Mouse (Mus musculus) heart, embryonic 15.5 days (tissue): ENCODE measurements at regions not wholly inside any gene's neighbourhood (a gene's known extent, or its start where the extent isn't known, plus 50 kb on each side); places are given as distances from the start of the nearest gene placed in this dataset.

Source experiments
- ATAC-seq: fragments of 200-750 bp; cut with Nextera tagmentation; replicated peaks from 2 replicates; pipeline ENCODE4 v1.8.0; 2017; ENCODE audit warnings: low read depth, moderate TSS enrichment; ENCODE audit not compliant: insufficient number of reproducible peaks, insufficient read depth, low FRiP score
- H3K27ac ChIP-seq: fragments of 300-500 bp; sonication (generic); 2 replicates; pipeline ENCODE4 v1.5.1; 2015; ENCODE audit warnings: mild to moderate bottlenecking, inconsistent platforms
- H3K27me3 ChIP-seq: fragments of 300-500 bp; sonication (generic); 2 replicates; pipeline ENCODE4 v1.6.1; 2015; ENCODE audit warnings: inconsistent platforms
- H3K36me3 ChIP-seq: fragments of 300-500 bp; sonication (generic); 2 replicates; pipeline ENCODE4 v1.6.1; 2015; ENCODE audit warnings: mild to moderate bottlenecking, inconsistent platforms
- H3K4me1 ChIP-seq: fragments of 300-500 bp; sonication (generic); replicated peaks from 2 replicates; pipeline ENCODE4 v1.6.1; 2015; ENCODE audit warnings: inconsistent platforms
- H3K4me2 ChIP-seq: fragments of 300-500 bp; sonication (generic); 2 replicates; pipeline ENCODE4 v1.6.1; 2015; ENCODE audit warnings: inconsistent platforms, mild to moderate bottlenecking, moderate library complexity
- H3K4me3 ChIP-seq: fragments of 300-500 bp; sonication (generic); 2 replicates; pipeline ENCODE4 v1.5.1; 2015; ENCODE audit warnings: mild to moderate bottlenecking, inconsistent platforms
- H3K9ac ChIP-seq: fragments of 300-500 bp; sonication (generic); 2 replicates; pipeline ENCODE4 v1.6.1; 2015; ENCODE audit warnings: mild to moderate bottlenecking, inconsistent platforms
- H3K9me3 ChIP-seq: fragments of 300-500 bp; sonication (generic); replicated peaks from 2 replicates; pipeline ENCODE4 v1.6.1; 2016; ENCODE audit warnings: inconsistent platforms
- WGBS: fragments of 180-500 bp; shearing (Covaris S2); methylation state at CpG from one replicate; pipeline ENCODE4 v1.1.7; 2015; ENCODE audit warnings: mixed read lengths; 5-methylcytosine and 5-hydroxymethylcytosine counted together

- Histone ChIP-seq H3K36me3 (no peaks in the 10 kb centered on the region), H3K4me3 (no peak overlapping the region), H3K4me2 (no peak overlapping the region), H3K4me1 (peaks cover 23% of the 10 kb centered on the region), H3K9ac (no peak overlapping the region), H3K9me3 (no peaks in the 10 kb centered on the region), H3K27me3 (no peaks in the 10 kb centered on the region), H3K27ac (peak overlapping the region; percentile 56)
- 32% methylated on average over 3 of the region's 3 CpGs for WGBS
- ATAC-seq: no peak
Observed at GRCm38 (mm10) chr3:38360421-38360921, 124.2 kb downstream of the Ankrd50 start.

- peak; percentile 43; the same call in 1 of the 2 replicates for ATAC-seq
- peaks cover 23% of the 10 kb centered on the region for H3K4me1 ChIP-seq
- 14% methylated on average over 14 of the region's 14 CpGs for WGBS
- H3K27me3 ChIP-seq: no peaks in the 10 kb centered on the region
- no peaks in the 10 kb centered on the region for H3K9me3 ChIP-seq
- H3K4me3 ChIP-seq: peak overlapping the region; percentile 18
- H3K36me3 ChIP-seq: no peaks in the 10 kb centered on the region
- peak overlapping the region; percentile 48 for H3K27ac ChIP-seq
- H3K9ac ChIP-seq: no peak overlapping the region
- H3K4me2 ChIP-seq: peak overlapping the region; percentile 50
Observed at GRCm38 (mm10) chr3:38357905-38358491, 126.6 kb downstream of the Ankrd50 start.

GRCm38 (mm10) chr3:38344283-38344682 lies 140.4 kb downstream of the Ankrd50 start:
- no peak overlapping the region for H3K27ac ChIP-seq
- WGBS: 26% methylated on average over 2 of the region's 2 CpGs

GRCm38 (mm10) chr3:38341666-38342065 lies 143.0 kb downstream of the Ankrd50 start:
- no peak for ATAC-seq
- Histone ChIP-seq H3K4me2 (no peak overlapping the region), H3K4me1 (peaks cover 4% of the 10 kb centered on the region; the same call in 1 of the 2 replicates), H3K36me3 (no peaks in the 10 kb centered on the region), H3K9me3 (no peaks in the 10 kb centered on the region), H3K27me3 (no peaks in the 10 kb centered on the region), H3K27ac (no peak overlapping the region), H3K4me3 (no peak overlapping the region), H3K9ac (no peak overlapping the region)
- 90% methylated on average over 1 of the region's 1 CpGs for WGBS

More at GRCm38 (mm10) chr3:38344283-38344682, 140.4 kb downstream of the Ankrd50 start:
- Histone ChIP-seq H3K9me3 (no peaks in the 10 kb centered on the region), H3K4me3 (no peak overlapping the region), H3K9ac (no peak overlapping the region), H3K4me1 (peaks cover 9% of the 10 kb centered on the region), H3K4me2 (no peak overlapping the region), H3K36me3 (no peaks in the 10 kb centered on the region), H3K27me3 (no peaks in the 10 kb centered on the region)
- ATAC-seq: no peak

- no peak for ATAC-seq
- H3K4me3 ChIP-seq: no peak overlapping the region
- H3K36me3 ChIP-seq: no peaks in the 10 kb centered on the region
- H3K4me1 ChIP-seq: no peaks in the 10 kb centered on the region
- H3K9me3 ChIP-seq: no peaks in the 10 kb centered on the region
- H3K4me2 ChIP-seq: no peak overlapping the region
- H3K27me3 ChIP-seq: no peaks in the 10 kb centered on the region
- no peak overlapping the region for H3K9ac ChIP-seq
- 65% methylated on average over 3 of the region's 3 CpGs for WGBS
- H3K27ac ChIP-seq: no peak overlapping the region
Observed at GRCm38 (mm10) chr3:38333321-38333910, 151.2 kb downstream of the Ankrd50 start.

- Histone ChIP-seq H3K9me3 (no peaks in the 10 kb centered on the region), H3K4me3 (no peak overlapping the region), H3K4me1 (no peaks in the 10 kb centered on the region), H3K9ac (no peak overlapping the region), H3K27me3 (no peaks in the 10 kb centered on the region), H3K27ac (no peak overlapping the region), H3K36me3 (no peaks in the 10 kb centered on the region), H3K4me2 (no peak overlapping the region)
- ATAC-seq: no peak
Observed at GRCm38 (mm10) chr3:38331169-38331568, 153.5 kb downstream of the Ankrd50 start.

- Histone ChIP-seq H3K27me3 (no peaks in the 10 kb centered on the region), H3K4me3 (no peak overlapping the region), H3K36me3 (no peaks in the 10 kb centered on the region), H3K27ac (no peak overlapping the region), H3K9me3 (no peaks in the 10 kb centered on the region), H3K4me2 (no peak overlapping the region), H3K9ac (no peak overlapping the region), H3K4me1 (peaks cover 8% of the 10 kb centered on the region; the same call in 1 of the 2 replicates)
- WGBS: 81% methylated on average over 2 of the region's 2 CpGs
- ATAC-seq: no peak
Observed at GRCm38 (mm10) chr3:38327286-38327685, 157.4 kb downstream of the Ankrd50 start.

GRCm38 (mm10) chr3:38326211-38326610 lies 158.4 kb downstream of the Ankrd50 start:
- Histone ChIP-seq H3K4me3 (no peak overlapping the region), H3K9ac (no peak overlapping the region), H3K4me2 (no peak overlapping the region), H3K27me3 (no peaks in the 10 kb centered on the region), H3K9me3 (no peaks in the 10 kb centered on the region), H3K4me1 (peaks cover 8% of the 10 kb centered on the region; the same call in 1 of the 2 replicates), H3K27ac (no peak overlapping the region), H3K36me3 (no peaks in the 10 kb centered on the region)
- no peak for ATAC-seq

- Histone ChIP-seq H3K27ac (no peak overlapping the region), H3K27me3 (no peaks in the 10 kb centered on the region), H3K4me3 (no peak overlapping the region), H3K4me2 (no peak overlapping the region), H3K4me1 (peaks cover 8% of the 10 kb centered on the region; the same call in 1 of the 2 replicates), H3K36me3 (no peaks in the 10 kb centered on the region), H3K9ac (no peak overlapping the region), H3K9me3 (no peaks in the 10 kb centered on the region)
- no peak for ATAC-seq
- 68% methylated on average over 2 of the region's 2 CpGs for WGBS
Observed at GRCm38 (mm10) chr3:38324663-38325062, 160.0 kb downstream of the Ankrd50 start.

GRCm38 (mm10) chr3:38322426-38322825 lies 162.2 kb downstream of the Ankrd50 start:
- 0 out of 2 replicates have a peak overlapping the region, but pooled peaks have one; percentile 45 for H3K27ac ChIP-seq
- no peak overlapping the region for H3K4me2 ChIP-seq
- no peak overlapping the region for H3K4me3 ChIP-seq
- H3K9me3 ChIP-seq: no peaks in the 10 kb centered on the region
- H3K36me3 ChIP-seq: no peaks in the 10 kb centered on the region
- peaks cover 8% of the 10 kb centered on the region; the same call in 1 of the 2 replicates for H3K4me1 ChIP-seq
- 65% methylated on average over 8 of the region's 8 CpGs for WGBS
- no peaks in the 10 kb centered on the region for H3K27me3 ChIP-seq
- no peak overlapping the region for H3K9ac ChIP-seq
- 0 out of 2 replicates have a peak, but pooled peaks have one; percentile 35 for ATAC-seq

GRCm38 (mm10) chr3:38321620-38322019 lies 163.0 kb downstream of the Ankrd50 start:
- Histone ChIP-seq H3K9ac (no peak overlapping the region), H3K4me3 (no peak overlapping the region), H3K36me3 (no peaks in the 10 kb centered on the region), H3K27ac (no peak overlapping the region), H3K27me3 (no peaks in the 10 kb centered on the region), H3K9me3 (no peaks in the 10 kb centered on the region), H3K4me1 (peaks cover 8% of the 10 kb centered on the region; the same call in 1 of the 2 replicates), H3K4me2 (no peak overlapping the region)
- 85% methylated on average over 3 of the region's 3 CpGs for WGBS
- no peak for ATAC-seq

- H3K9me3 ChIP-seq: no peaks in the 10 kb centered on the region
- H3K4me3 ChIP-seq: no peak overlapping the region
- no peak for ATAC-seq
- whole genome bisulfite sequencing: 92% methylated on average over 6 of the region's 6 CpGs
- H3K36me3 ChIP-seq: no peaks in the 10 kb centered on the region
- no peak overlapping the region for H3K27ac ChIP-seq
- no peak overlapping the region for H3K4me2 ChIP-seq
- H3K4me1 ChIP-seq: peaks cover 13% of the 10 kb centered on the region
- H3K27me3 ChIP-seq: no peaks in the 10 kb centered on the region
- no peak overlapping the region for H3K9ac ChIP-seq
Observed at GRCm38 (mm10) chr3:38320998-38321397, 163.6 kb downstream of the Ankrd50 start.
